ENCODE assay signal across 16 mouse cellular contexts in the genomic region with DNA sequence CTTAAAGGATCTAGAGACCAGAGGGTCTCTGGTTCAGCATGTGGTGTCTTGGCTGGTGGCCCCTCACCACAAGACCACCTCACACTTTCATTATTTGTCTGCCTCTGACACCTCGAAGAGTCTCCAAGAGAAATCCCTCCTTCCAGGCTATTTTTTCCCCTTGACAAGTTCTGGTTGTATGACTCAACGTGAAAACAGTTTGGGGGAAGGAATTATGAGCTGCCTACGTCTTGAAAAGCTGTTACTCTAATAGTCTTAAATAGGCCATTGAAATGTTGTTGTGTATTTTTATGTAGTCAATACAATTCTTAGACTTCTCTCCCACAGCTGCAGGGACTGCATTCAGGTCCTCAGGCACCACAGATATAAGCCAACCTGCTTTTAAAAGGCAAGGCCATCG.
DNase-seq lines count a peak whose midpoint lies in the region; ATAC-seq lines count a peak whose summit lies in the region.
"Had no signal": no experiment of that assay in that cellular context is flagged by ENCODE, and none has a peak within 500 bp of the region (broad histone marks: within the 10 kb centered on the region; RNA-seq: fewer than 3 reads in every experiment).

No protein-coding gene starts in this region.

- no peak overlapping the region for H3K4me3 ChIP-seq in forebrain, embryonic 10.5 days
- no peak overlapping the region for H3K4me3 ChIP-seq in forebrain, embryonic 15.5 days
- no peak overlapping the region for H3K4me3 ChIP-seq in midbrain, embryonic 10.5 days
- H3K4me3 ChIP-seq in midbrain, embryonic 16.5 days (ENCODE audit: low read depth, low read length) = no peak overlapping the region
- no peak overlapping the region for H3K4me3 ChIP-seq in limb, embryonic 12.5 days (replicated peaks)
- H3K4me3 ChIP-seq: heart, adult 2 months had no signal

- DNase-seq in forebrain, embryonic 10.5 days (ENCODE audit: extremely low spot score, low spot score) = no peak
- no peak for DNase-seq in midbrain, embryonic 10.5 days (ENCODE audit: low spot score)
- DNase-seq in fibroblast of lung, adult 2 months (ENCODE audit: low read depth) = peak; percentile 30
- DNase-seq in kidney, adult 8-10 months = no peak
- no peak for DNase-seq in spleen, adult 18-20 months
- DNase-seq: adrenal gland, postnatal 25 days; cerebellum, adult 2 months; gastrocnemius, postnatal 10 days; heart, adult 2 months; lung, adult 2 months; thymus, postnatal 14 days had no signal

- H3K27ac ChIP-seq in forebrain, embryonic 10.5 days = peak overlapping the region; percentile 75
- no peak overlapping the region for H3K27ac ChIP-seq in forebrain, embryonic 15.5 days (replicated peaks)
- peak overlapping the region; percentile 88 for H3K27ac ChIP-seq in midbrain, embryonic 10.5 days (replicated peaks)
- no peak overlapping the region for H3K27ac ChIP-seq in midbrain, embryonic 16.5 days (ENCODE audit: low read length)
- H3K27ac ChIP-seq in limb, embryonic 12.5 days = peak overlapping the region; percentile 41
- H3K27ac ChIP-seq: heart, adult 2 months had no signal

- WGBS in forebrain, embryonic 10.5 days = 85% methylated on average over 4 of the region's 4 CpGs
- WGBS in forebrain, embryonic 15.5 days = 63% methylated on average over 4 of the region's 4 CpGs
- WGBS in midbrain, embryonic 10.5 days = 81% methylated on average over 4 of the region's 4 CpGs
- WGBS in midbrain, embryonic 16.5 days = 53% methylated on average over 4 of the region's 4 CpGs
- 53% methylated on average over 4 of the region's 4 CpGs for WGBS in limb, embryonic 12.5 days

- H3K9me3 ChIP-seq in forebrain, embryonic 10.5 days = no peaks in the 10 kb centered on the region
- no peaks in the 10 kb centered on the region for H3K9me3 ChIP-seq in forebrain, embryonic 15.5 days
- H3K9me3 ChIP-seq in midbrain, embryonic 10.5 days (replicated peaks) = peaks cover 4% of the 10 kb centered on the region; the same call in 1 of the 2 replicates
- no peaks in the 10 kb centered on the region for H3K9me3 ChIP-seq in midbrain, embryonic 16.5 days (replicated peaks; ENCODE audit: control insufficient read depth, low read length, poor library complexity, severe bottlenecking)
- peaks cover 5% of the 10 kb centered on the region; the same call in 1 of the 2 replicates for H3K9me3 ChIP-seq in limb, embryonic 12.5 days

- no peak overlapping the region for H3K4me2 ChIP-seq in forebrain, embryonic 15.5 days (replicated peaks)
- H3K4me2 ChIP-seq in midbrain, embryonic 16.5 days (ENCODE audit: low read length) = no peak overlapping the region
- no peak overlapping the region for H3K4me2 ChIP-seq in limb, embryonic 12.5 days

- ATAC-seq in forebrain, embryonic 15.5 days (replicated peaks) = no peak
- no peak for ATAC-seq in midbrain, embryonic 16.5 days
- ATAC-seq in limb, embryonic 12.5 days (ENCODE audit: insufficient number of reproducible peaks, insufficient read depth, low FRiP score, low TSS enrichment, low read depth) = no peak
- ATAC-seq: activated CD4-positive, CD25-positive, alpha-beta regulatory T cell, adult 4 months; inflammation-experienced regulatory T-cells, adult 6 months had no signal

- no peak overlapping the region for H3K9ac ChIP-seq in forebrain, embryonic 15.5 days (replicated peaks)
- no peak overlapping the region for H3K9ac ChIP-seq in midbrain, embryonic 16.5 days (ENCODE audit: low read depth, low read length)
- H3K9ac ChIP-seq in limb, embryonic 12.5 days (replicated peaks) = no peak overlapping the region

- H3K36me3 ChIP-seq in forebrain, embryonic 10.5 days (replicated peaks) = no peaks in the 10 kb centered on the region
- no peaks in the 10 kb centered on the region for H3K36me3 ChIP-seq in forebrain, embryonic 15.5 days
- H3K36me3 ChIP-seq in midbrain, embryonic 10.5 days = no peaks in the 10 kb centered on the region
- H3K36me3 ChIP-seq in midbrain, embryonic 16.5 days (ENCODE audit: control insufficient read depth, insufficient read depth, low read length) = no peaks in the 10 kb centered on the region
- no peaks in the 10 kb centered on the region for H3K36me3 ChIP-seq in limb, embryonic 12.5 days

- H3K27me3 ChIP-seq in forebrain, embryonic 10.5 days (ENCODE audit: poor library complexity, severe bottlenecking) = peaks cover 15% of the 10 kb centered on the region; the same call in 1 of the 2 replicates
- no peaks in the 10 kb centered on the region for H3K27me3 ChIP-seq in forebrain, embryonic 15.5 days
- H3K27me3 ChIP-seq in midbrain, embryonic 10.5 days (ENCODE audit: low read depth, poor library complexity, severe bottlenecking) = no peaks in the 10 kb centered on the region
- no peaks in the 10 kb centered on the region for H3K27me3 ChIP-seq in midbrain, embryonic 16.5 days (ENCODE audit: control insufficient read depth, insufficient read depth, low read depth, low read length)
- H3K27me3 ChIP-seq in limb, embryonic 12.5 days = no peaks in the 10 kb centered on the region

- H3K4me1 ChIP-seq in forebrain, embryonic 10.5 days = peaks cover 43% of the 10 kb centered on the region
- H3K4me1 ChIP-seq in forebrain, embryonic 15.5 days = peaks cover 29% of the 10 kb centered on the region
- H3K4me1 ChIP-seq in midbrain, embryonic 10.5 days = peaks cover 63% of the 10 kb centered on the region
- H3K4me1 ChIP-seq in midbrain, embryonic 16.5 days (ENCODE audit: control insufficient read depth, insufficient read depth, low read length) = peaks cover 18% of the 10 kb centered on the region
- peaks cover 35% of the 10 kb centered on the region for H3K4me1 ChIP-seq in limb, embryonic 12.5 days (replicated peaks)

Comparison
In these comparisons a context has a peak if more than half of its experiments do, and no peak if none do; other contexts are left out.
1. H3K27ac ChIP-seq: peak in forebrain, embryonic 10.5 days (single experiment), midbrain, embryonic 10.5 days (single experiment) and limb, embryonic 12.5 days (single experiment); none in forebrain, embryonic 15.5 days (single experiment) and midbrain, embryonic 16.5 days (single experiment).